Mouse (Mus musculus): ENCODE measurements at regions not wholly inside any gene's neighbourhood (a gene's known extent, or its start where the extent isn't known, plus 50 kb on each side); places are given as distances from the start of the nearest gene placed in this dataset.
"Not testable (repeated sequence)": the region's sequence is repeated elsewhere in the genome, so short reads cannot be mapped to it uniquely, and the experiment has no call there.

DNA sequence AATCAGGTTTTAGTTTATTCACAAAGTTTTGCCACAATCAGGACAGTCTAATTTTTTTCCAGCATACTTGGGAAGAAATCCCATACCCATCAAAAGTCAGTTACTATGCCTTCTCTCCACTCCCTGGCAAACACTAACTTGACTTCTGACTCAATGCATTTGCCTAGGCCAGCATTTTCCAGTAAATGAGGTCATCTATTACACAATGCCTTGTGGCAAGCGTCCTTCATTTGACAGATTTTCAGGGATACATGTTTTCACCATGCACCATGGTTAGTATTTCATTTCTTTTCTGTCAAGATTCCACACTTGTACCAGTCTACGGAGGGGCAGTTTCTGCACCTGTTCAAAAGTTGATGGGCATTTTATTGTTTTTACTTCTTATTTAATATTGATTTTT, 88.4 kb upstream of the Slc2a12 start:
- DNase-seq, result peak; percentile 5 to 44

DNA sequence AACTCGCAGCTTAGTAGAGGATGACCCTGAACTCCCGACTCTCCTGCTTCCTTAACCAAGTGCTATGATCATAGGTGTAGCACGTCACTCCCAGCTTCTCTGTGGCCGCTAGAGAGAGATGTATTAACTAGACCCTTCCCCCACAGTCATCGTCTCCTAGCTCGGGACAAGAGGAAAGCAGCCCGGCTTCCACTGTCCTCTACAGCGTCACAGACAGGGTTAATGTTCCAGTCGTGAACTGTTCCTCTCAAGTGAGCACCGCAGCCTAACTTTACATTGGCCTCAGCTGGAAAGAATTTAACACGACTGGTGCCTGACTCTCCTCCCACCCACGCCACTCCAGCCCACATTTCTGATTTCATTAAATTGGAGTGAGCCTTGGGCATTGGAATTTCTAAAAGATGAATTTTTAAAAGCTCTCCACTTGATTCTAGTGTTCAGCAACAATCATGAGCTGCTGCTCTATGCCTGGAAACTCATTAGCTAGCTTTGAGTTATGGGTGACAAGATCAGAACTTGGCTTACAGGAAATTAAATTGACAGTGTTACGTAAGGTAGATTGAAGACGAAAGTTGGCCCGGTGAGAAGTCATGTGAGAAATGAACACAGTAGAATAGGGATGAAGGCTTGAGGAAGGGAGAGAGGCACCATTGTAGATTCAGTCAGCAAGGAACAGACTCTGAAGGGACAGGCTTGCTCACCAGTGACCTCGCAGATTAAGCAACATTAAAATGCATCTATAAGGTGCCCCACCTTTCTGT, 75.4 kb upstream of the Slc2a12 start:
- DNase-seq, result not testable (repeated sequence)

DNA sequence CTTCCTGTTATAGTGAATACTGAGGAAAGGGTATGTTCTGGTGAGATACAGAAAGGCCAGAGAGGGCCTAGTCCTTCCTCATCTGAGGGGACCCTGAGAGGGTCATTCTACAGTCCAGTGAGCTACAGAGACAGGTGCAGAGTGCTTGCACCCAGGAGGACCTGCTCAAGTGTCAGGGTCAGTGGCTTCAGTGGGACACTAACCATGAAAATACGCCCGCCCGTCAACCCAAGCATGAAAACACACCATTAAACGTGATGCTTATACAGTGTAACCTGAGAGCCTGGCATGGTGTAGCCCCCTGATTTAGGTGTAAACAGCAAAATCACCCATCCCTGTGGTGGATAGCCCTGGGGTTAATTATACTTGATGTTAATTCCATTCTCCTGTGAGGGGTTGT, 70.8 kb upstream of the Slc2a12 start:
- DNase-seq, result not testable (repeated sequence)

DNA sequence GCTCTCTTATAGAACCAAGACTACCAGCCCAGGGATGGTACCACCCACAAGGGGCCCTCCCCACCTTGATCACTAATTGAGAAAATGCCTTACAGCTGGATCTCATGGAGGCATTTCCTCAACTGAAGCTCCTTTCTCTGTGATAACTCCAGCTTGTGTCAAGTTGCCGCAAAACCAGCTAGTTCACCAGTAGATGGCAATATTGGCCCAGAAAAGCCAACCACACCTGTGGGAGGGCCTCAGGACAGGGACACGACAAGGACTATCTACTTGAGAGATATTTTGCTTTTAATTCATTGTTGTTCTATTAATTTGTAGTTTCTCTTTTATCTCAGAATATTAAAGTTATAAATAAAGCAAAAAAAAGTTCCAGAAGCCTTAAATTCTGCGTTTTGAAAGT, 65.4 kb upstream of the Slc2a12 start:
- peak; percentile 40 to 58 for DNase-seq

DNA sequence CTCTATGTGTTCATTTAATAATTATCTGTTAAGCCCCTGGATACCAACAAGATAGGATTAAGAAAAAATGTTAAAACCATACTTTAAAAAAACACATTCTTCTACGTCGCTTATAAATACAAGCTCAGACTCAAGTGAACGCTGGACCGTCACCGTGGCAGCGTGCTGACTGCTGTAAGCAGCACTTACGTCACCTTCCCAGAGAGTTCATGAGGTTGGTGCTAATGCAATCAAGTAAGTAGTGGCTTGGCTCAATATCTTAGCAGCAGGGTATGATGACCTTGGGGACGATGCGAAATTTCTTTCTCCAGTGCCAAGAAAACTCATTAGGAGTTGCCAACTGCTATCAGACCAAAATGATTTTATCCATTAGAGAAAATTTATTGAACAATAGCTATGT, 63.5 kb upstream of the Slc2a12 start:
- peak in 1 of 2 experiments; percentile 7 for DNase-seq

DNA sequence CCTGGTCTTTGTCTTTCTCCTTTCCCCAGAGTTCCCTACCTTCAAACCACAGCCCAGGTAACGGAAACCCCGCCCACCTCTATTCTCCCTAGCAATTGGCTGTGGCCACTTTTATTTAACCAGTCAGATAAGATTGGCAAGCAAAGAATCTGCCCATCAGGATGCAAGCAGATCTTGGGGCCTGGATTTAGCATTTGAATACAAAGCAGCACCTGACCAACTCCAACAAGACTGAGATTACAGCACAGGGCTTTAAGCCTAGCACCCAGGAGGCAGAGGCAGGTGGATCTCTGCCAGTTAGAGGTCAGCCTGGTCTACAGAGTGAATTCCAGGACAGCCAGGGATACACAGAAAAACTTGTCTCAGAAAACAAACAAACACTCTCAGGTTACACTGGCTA, 61.5 kb upstream of the Slc2a12 start:
- DNase-seq, result not testable (repeated sequence)

DNA sequence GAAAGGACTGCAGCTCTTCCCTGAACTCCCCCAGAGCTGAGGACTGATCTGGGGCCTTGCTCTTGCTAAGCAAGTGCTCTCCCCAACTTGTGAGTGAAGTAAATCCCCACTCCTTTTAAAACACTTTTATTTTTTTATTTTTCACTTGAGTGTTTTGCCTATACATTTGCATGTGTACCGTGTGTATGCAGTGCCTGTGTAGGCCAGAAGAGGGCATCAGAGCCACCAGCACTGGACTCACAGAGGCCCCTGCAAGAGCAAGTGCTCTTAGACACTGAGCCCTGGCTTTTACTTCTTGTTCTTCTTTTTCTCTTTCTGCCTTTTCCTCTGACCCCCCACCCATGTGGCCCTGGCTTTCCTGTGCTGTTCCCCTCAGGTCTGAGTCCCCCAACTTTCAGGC, 56.2 kb upstream of the Slc2a12 start:
- DNase-seq, result not testable (repeated sequence)

DNA sequence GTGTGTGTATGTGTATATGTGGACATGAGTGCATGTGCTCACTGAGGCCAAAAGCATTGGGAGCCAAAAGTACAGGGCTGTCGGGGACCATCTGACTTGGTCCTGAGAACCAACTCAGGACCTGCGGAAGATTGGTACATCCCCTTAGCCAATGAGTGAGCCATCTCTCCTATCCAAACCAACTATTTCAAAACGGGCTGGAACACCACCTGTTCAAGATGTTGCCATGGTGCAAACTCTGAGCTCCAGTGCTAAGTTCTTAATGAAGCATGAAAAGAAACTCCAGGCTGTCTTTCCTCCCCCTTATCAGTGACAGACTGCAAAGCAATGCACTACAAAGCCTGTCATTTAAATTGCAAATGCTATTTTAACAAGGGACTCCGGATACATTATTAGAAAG, 53.1 kb upstream of the Slc2a12 start:
- not testable (repeated sequence) for DNase-seq

DNA sequence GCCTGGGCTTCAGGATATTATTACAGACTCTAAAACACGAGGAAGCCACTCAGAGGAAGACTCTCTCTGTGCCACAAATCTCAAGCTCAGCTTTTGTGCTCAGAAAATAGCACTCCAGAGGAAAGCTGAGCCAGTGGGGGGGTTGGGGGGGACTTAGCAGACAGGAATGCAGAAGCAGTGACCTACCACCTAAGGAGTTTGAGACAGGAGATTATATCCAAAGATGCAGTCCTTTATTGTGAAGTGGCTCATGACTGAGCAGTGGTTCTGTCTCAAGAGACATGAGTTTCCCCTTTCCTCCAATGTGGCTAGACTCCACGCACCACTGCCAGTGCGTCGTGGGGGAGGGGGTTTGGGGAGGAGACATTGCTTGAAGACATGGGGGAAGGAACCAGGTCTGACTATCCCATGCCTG, 52.6 kb upstream of the Slc2a12 start:
- DNase-seq, result not testable (repeated sequence)

DNA sequence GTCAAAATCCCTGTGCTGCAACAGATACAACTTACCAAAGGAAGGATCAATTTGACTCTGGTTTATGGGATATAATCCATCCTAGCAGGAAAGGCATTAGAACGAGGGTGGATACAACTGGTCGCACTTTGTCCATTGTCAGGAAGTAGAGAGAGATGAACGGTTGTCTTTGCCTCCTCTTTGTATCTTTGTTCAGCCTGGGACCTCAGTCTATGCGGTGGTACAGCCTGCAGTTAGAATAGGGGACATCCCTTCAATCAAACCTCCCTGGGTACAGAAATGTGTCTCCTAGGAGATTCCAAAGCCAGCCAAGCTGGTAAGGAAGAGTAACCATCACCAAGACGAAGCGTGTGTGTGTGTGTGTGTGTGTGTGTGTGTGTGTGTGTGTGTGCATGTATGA, 52.1 kb upstream of the Slc2a12 start:
- not testable (repeated sequence) for DNase-seq

Data from adrenal gland, postnatal 36 days (tissue).